Mouse (Mus musculus) stomach, postnatal 0 days (tissue): ENCODE data around the gene Clec2h.

Experiments used
- CTCF ChIP-seq: IDR thresholded peaks from 2 replicates; pipeline ENCODE4 v1.5.1; 2016; ENCODE audit warnings: antibody characterized with exemption, low read depth, mild to moderate bottlenecking, moderate library complexity
- EP300 ChIP-seq: optimal IDR thresholded peaks from 2 replicates; pipeline ENCODE3; 2016; ENCODE audit warnings: antibody characterized with exemption

DNA sequence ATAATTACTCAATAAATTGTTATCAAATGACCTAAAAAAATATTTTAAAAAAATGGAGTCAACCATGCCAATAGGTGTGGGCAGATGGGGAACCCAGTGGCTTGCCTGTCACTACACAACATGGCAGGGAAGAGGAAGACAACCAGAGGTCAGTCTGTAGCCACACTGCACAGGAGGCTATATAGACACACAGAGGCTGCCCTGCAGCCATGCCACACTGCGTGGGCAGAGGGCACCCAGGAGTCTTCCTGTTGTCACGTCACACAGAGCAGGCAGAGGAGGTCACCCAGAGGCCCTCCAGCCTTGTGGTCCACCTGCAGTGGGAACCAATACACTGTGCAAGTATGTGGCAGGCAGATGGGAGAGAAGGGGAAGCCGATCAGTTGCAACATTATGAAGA, 39.5 kb downstream of the Clec2h start:
- TF ChIP-seq EP300 (no peak), CTCF (no peak)
